Mouse (Mus musculus): ENCODE measurements around the gene Ublcp1. TPM values are rescaled to one million over a fixed set of nuclear protein-coding genes. Genes with fewer than 3 reads are reported as not detected.

Ublcp1 gene
- polyA plus RNA-seq, 1 experiment from 2014 or later, result 44.9 TPM

DNA sequence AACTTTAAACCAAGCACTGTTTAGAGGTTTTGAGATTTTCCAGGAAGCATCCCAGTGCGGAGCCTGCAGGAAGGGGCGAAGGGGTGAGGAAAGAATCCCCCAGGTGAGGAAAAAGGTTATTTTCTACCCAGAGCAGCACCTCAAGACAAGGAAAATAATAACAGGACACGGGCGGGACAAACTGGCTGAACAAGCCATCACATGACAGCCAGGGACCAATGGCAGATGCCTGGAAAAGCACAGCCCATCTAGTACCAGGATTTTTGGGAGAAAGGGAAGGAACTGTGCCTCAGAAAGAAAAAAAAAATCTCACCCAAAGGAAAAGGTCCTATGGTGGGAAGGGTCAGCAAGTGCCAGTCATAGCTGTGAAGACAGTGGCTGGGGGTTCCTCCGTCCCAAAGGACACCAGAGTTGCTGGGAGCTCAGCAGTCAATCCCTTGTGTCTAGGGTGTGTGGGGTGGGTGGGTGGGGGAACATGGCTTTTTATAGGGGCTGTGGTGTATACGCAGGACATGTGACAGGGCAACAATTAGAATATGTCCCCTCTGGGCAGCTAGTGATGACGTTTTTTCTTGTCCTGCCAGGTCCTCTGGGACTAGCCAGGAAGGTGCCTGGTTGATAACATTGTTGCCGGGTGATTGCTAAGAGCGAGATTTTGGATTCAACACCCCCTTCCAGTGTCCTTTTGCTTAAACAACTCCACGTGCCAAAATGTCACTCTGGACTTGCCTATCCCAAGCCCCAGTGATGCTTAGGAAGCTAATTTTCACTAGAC, 47.8 kb downstream of the Ublcp1 start:
- CTCF ChIA-PET, result interaction anchor here (0.8 kb wide), 1 partner anchor 16 kb away, joined by 4 read pairs; no protein-coding TSS in a partner anchor
- DNase-seq (ENCODE audit: low read depth, low spot score) (no peak), ATAC-seq (no peak)
- in situ Hi-C loops (cut with MboI; ENCODE audit: low pct_unique_long_range_greater_than_20kb), result no loop called here
- POLR2A ChIA-PET, result no interaction called here
- TF ChIP-seq CTCF (IDR thresholded peaks at IDR 0.05), result no peak
- no peaks in the 10 kb centered on the region for H3K27me3 ChIP-seq

DNA sequence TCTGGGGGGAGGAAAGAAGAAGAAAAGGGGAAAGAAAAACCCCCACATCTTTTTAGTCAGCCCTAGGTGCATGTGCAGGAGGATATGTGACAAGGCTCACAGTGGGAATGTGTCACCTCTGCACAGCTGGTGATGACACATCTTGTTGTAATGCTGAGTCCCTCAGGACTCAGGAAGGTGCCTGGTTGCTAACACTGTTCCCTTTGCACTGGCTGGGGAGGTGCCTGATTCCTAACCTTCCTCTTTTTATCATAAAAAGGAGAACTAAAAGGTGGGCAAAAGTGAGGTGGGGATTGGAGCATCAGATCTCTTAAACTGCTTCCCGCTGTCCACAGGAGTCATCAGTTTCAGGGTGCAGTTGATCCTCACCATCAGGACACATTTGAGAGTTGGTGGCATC, 52.9 kb downstream of the Ublcp1 start:
- DNase-seq (ENCODE audit: low read depth, low spot score) (no peak), ATAC-seq (no peak)
- in situ Hi-C loops (cut with MboI; ENCODE audit: low pct_unique_long_range_greater_than_20kb), result no loop called here
- peaks cover 5% of the 10 kb centered on the region for H3K27me3 ChIP-seq
- TF ChIP-seq CTCF (IDR thresholded peaks at IDR 0.05), result no peak
- ChIA-PET POLR2A (no interaction called here), CTCF (no interaction called here)

DNA sequence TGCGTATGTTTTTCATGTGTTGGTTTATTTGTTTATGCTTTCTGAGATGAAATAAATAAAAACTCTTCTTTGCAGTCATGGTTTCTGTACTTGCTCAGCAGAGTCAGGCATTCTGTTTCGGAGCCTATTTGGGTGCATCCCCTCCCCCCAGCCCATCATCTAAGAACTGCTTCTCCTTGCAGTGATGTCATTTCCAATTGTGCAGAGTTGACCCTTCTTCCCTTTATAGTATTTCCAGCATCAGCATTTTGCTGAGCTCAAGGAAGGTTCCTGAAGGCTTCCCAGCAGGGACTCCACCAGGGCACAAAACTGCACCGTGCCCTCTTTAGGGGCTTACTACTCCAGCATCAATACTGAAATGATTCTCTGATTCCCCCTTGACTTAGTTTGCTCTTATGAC, 55.7 kb downstream of the Ublcp1 start:
- in situ Hi-C loops (cut with MboI; ENCODE audit: low pct_unique_long_range_greater_than_20kb), result no loop called here

DNA sequence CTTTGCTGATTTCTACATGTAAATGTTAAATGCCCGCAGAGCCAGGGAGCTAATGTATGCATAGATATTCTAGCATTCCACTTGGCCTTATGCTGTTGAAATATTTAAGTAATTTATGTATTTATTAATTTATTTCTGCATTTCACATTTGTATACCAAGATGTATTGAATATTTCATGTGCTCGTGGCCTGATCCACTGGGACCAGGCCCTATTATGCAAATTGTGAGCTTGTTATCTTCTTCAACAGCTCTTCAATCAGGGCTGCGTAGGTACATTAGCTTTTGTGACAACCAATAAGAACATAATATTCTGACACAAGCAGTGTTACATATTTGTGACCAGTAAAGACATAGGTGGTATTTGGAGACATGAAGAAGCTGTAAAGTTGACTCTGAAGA, 56.9 kb downstream of the Ublcp1 start:
- ChIA-PET CTCF (interaction anchor here (2.6 kb wide), 1 partner anchor 40 kb away, joined by 9 read pairs; no protein-coding TSS in a partner anchor), POLR2A (no interaction called here)
- DNase-seq (ENCODE audit: low read depth, low spot score) (no peak), ATAC-seq (no peak)
- no peak for TF ChIP-seq CTCF (IDR thresholded peaks at IDR 0.05)
- in situ Hi-C loops (cut with MboI; ENCODE audit: low pct_unique_long_range_greater_than_20kb), result no loop called here
- peaks cover 5% of the 10 kb centered on the region for H3K27me3 ChIP-seq

More for the DNA sequence above, 55.7 kb downstream of the Ublcp1 start:
- CTCF ChIA-PET, result interaction anchor here (2.6 kb wide), 1 partner anchor 39 kb away, joined by 9 read pairs; no protein-coding TSS in a partner anchor
- no peak for TF ChIP-seq CTCF (IDR thresholded peaks at IDR 0.05)
- H3K27me3 ChIP-seq, result peaks cover 5% of the 10 kb centered on the region
- POLR2A ChIA-PET, result no interaction called here
- no peak for DNase-seq (ENCODE audit: low read depth, low spot score)
- ATAC-seq, result no peak

DNA sequence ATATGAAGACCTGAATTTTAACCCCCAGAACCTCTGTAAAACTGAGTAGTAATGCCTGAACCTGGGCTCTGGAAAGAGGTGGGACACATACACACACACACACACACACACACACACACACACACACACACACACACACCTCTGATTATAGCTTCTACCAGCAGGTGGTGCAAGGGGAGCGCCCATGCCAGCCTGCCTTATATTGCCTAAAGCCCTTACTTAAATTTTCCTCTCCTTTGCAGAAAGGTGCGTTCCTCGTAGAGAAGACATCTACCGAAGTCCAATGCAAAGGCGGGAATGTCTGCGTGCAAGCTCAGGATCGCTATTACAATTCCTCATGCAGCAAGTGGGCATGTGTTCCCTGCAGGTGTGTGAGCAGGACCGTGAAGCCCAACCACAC, 58.0 kb downstream of the Ublcp1 start:
- ChIA-PET CTCF (interaction anchor here (1.2 to 1.3 kb wide), 2 partner anchors 10 to 41 kb away, joined by 3 read pairs; no protein-coding TSS in a partner anchor), POLR2A (no interaction called here)
- H3K27me3 ChIP-seq, result peaks cover 5% of the 10 kb centered on the region
- ATAC-seq, result no peak
- in situ Hi-C loops (cut with MboI; ENCODE audit: low pct_unique_long_range_greater_than_20kb), result no loop called here
- peak; percentile 47 for TF ChIP-seq CTCF (IDR thresholded peaks at IDR 0.05)
- DNase-seq (ENCODE audit: low read depth, low spot score), result no peak

- ChIA-PET POLR2A (no interaction called here), CTCF (interaction anchor here (1.4 to 1.5 kb wide), 2 partner anchors 24 to 47 kb away, joined by 3 to 4 read pairs; no protein-coding TSS in a partner anchor)
- in situ Hi-C loops (cut with MboI; ENCODE audit: low pct_unique_long_range_greater_than_20kb), result no loop called here
- ATAC-seq, result no peak
- DNase-seq (ENCODE audit: low read depth, low spot score), result no peak
- TF ChIP-seq CTCF (IDR thresholded peaks at IDR 0.05), result peak; percentile 52
- peaks cover 5% of the 10 kb centered on the region for H3K27me3 ChIP-seq
Measured at GRCm38 (mm10) chr11:44410413-44410812, 59.9 kb downstream of the Ublcp1 start.

GRCm38 (mm10) chr11:44408626-44409025, 61.7 kb downstream of the Ublcp1 start:
- in situ Hi-C loops (cut with MboI; ENCODE audit: low pct_unique_long_range_greater_than_20kb), result no loop called here
- H3K27me3 ChIP-seq, result peaks cover 5% of the 10 kb centered on the region
- ChIA-PET CTCF (no interaction called here), POLR2A (interaction anchor here (1.1 kb wide), 1 partner anchor 9 kb away, joined by 3 read pairs; no protein-coding TSS in a partner anchor)
- ATAC-seq, result peak; percentile 35
- TF ChIP-seq CTCF (IDR thresholded peaks at IDR 0.05), result no peak
- DNase-seq (ENCODE audit: low read depth, low spot score), result no peak

GRCm38 (mm10) chr11:44406457-44406856, 63.8 kb downstream of the Ublcp1 start:
- ATAC-seq (no peak), DNase-seq (ENCODE audit: low read depth, low spot score) (no peak)
- H3K27me3 ChIP-seq, result no peaks in the 10 kb centered on the region
- TF ChIP-seq CTCF (IDR thresholded peaks at IDR 0.05), result no peak
- CTCF ChIA-PET, result interaction anchor here (1.2 to 1.7 kb wide), 2 partner anchors 8 to 17 kb away, joined by 3 to 7 read pairs; no protein-coding TSS in a partner anchor
- POLR2A ChIA-PET, result interaction anchor here (0.7 kb wide), 1 partner anchor 17 kb away, joined by 5 read pairs; no protein-coding TSS in a partner anchor
- in situ Hi-C loops (cut with MboI; ENCODE audit: low pct_unique_long_range_greater_than_20kb), result no loop called here

- TF ChIP-seq CTCF (IDR thresholded peaks at IDR 0.05), result no peak
- DNase-seq (ENCODE audit: low read depth, low spot score) (no peak), ATAC-seq (no peak)
- ChIA-PET CTCF (interaction anchor here (1.7 kb wide), 1 partner anchor 16 kb away, joined by 7 read pairs; no protein-coding TSS in a partner anchor), POLR2A (no interaction called here)
- in situ Hi-C loops (cut with MboI; ENCODE audit: low pct_unique_long_range_greater_than_20kb), result no loop called here
- H3K27me3 ChIP-seq, result no peaks in the 10 kb centered on the region
Measured at GRCm38 (mm10) chr11:44405961-44406360, 64.3 kb downstream of the Ublcp1 start.

- no peak for ATAC-seq
- ChIA-PET CTCF (interaction anchor here (1.7 kb wide), 1 partner anchor 15 kb away, joined by 7 read pairs; no protein-coding TSS in a partner anchor), POLR2A (no interaction called here)
- TF ChIP-seq CTCF (IDR thresholded peaks at IDR 0.05), result no peak
- no peak for DNase-seq (ENCODE audit: low read depth, low spot score)
- in situ Hi-C loops (cut with MboI; ENCODE audit: low pct_unique_long_range_greater_than_20kb), result no loop called here
- no peaks in the 10 kb centered on the region for H3K27me3 ChIP-seq
Measured at GRCm38 (mm10) chr11:44405113-44405512, 65.2 kb downstream of the Ublcp1 start.

Other genes starting within 250 kb of the Ublcp1 start
- not detected for gene Il12b, start 70.4 kb downstream of the Ublcp1 start, polyA plus RNA-seq (2021)
- 161 TPM for gene Rnf145, start 48.5 kb upstream of the Ublcp1 start, polyA plus RNA-seq (2021)
- gene Ebf1, start 146.8 kb upstream of the Ublcp1 start, polyA plus RNA-seq (2021), result 7.3 TPM

All from Patski (cell line).